Mouse (Mus musculus) cerebellum, adult 2 months (tissue): ENCODE data around the gene Zfp598.

Experiments
- CTCF ChIP-seq: fragments of 200-500 bp; IDR thresholded peaks from 2 replicates; pipeline ENCODE4 v1.5.1; 2011; ENCODE audit warnings: low read depth, mild to moderate bottlenecking, control low read depth, low read length, moderate library complexity, borderline replicate concordance; ENCODE audit not compliant: insufficient read depth
- POLR2A ChIP-seq: fragments of 200-500 bp; IDR thresholded peaks from 2 replicates; pipeline ENCODE4 v1.6.1; 2011; ENCODE audit warnings: low read length, control low read depth, borderline replicate concordance; ENCODE audit not compliant: insufficient read depth

- TF ChIP-seq CTCF: no peak
- no peak for TF ChIP-seq POLR2A
Measured at GRCm38 (mm10) chr17:24647493-24647892, 22.0 kb upstream of the Zfp598 start.
